Comparison of ENCODE assay signal across 32 mouse cellular contexts in the genomic region with DNA sequence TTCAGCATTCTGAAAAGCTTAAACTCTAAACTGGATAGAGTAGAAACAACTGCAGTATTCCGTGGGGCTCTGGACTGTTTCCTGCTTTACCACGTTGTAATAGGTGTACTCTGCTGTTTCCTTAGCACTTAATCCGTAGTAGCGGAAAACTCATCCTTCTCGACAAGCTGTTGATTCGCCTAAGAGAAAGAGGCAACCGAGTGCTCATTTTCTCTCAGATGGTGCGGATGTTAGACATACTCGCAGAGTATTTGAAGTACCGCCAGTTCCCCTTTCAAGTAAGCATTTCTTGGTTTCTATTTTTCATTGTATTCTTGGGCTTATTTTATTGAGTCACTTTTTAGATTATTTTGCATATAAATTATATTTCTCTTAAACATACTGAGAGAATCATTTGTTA. TPM values are rescaled to one million over a fixed set of nuclear protein-coding genes. Genes with fewer than 3 reads are reported as not detected.
DNase-seq lines count a peak whose midpoint lies in the region; ATAC-seq and TF ChIP-seq lines count a peak whose summit lies in the region.
"Had no signal": no experiment of that assay in that cellular context is flagged by ENCODE, and none has a peak within 500 bp of the region (broad histone marks: within the 10 kb centered on the region; RNA-seq: fewer than 3 reads in every experiment).

No protein-coding gene starts in this region.

- peaks cover 47% of the 10 kb centered on the region; the same call in 1 of the 2 replicates for H3K36me3 ChIP-seq in heart, embryonic 15.5 days
- H3K36me3 ChIP-seq in MEL (ENCODE audit: control insufficient read depth in 1 of 2, insufficient read depth in 2 of 2, low read length in 2 of 2) = peaks cover 33 to 49% of the 10 kb centered on the region in 2 experiments
- H3K36me3 ChIP-seq in intestine, postnatal 0 days (ENCODE audit: control insufficient read depth, insufficient read depth) = peaks cover 53% of the 10 kb centered on the region
- peaks cover 19% of the 10 kb centered on the region for H3K36me3 ChIP-seq in midbrain, embryonic 11.5 days (ENCODE audit: control insufficient read depth, insufficient read depth, low read length)

- WGBS in heart, embryonic 15.5 days = 75% methylated on average over 10 of the region's 10 CpGs
- WGBS in intestine, postnatal 0 days = 90% methylated on average over 10 of the region's 10 CpGs
- WGBS in midbrain, embryonic 11.5 days = 91% methylated on average over 10 of the region's 10 CpGs

- peak overlapping the region; percentile 40; the same call in 1 of the 2 replicates for H3K27ac ChIP-seq in heart, embryonic 15.5 days
- H3K27ac ChIP-seq in MEL (ENCODE audit: control insufficient read depth, low read depth, low read length) = peak overlapping the region; percentile 73
- H3K27ac ChIP-seq in intestine, postnatal 0 days (ENCODE audit: low read depth, low read length) = no peak overlapping the region
- H3K27ac ChIP-seq in midbrain, embryonic 11.5 days (ENCODE audit: low read depth, low read length) = no peak overlapping the region
- H3K27ac ChIP-seq: embryonic facial prominence, embryonic 12.5 days; gastrocnemius, adult 2 months; heart, embryonic 10.5 days; hindbrain, embryonic 14.5 days; limb, embryonic 10.5 days; limb, embryonic 15.5 days; liver, embryonic 13.5 days; midbrain, embryonic 13.5 days; neural tube, embryonic 15.5 days; stomach, embryonic 15.5 days had no signal

- DNase-seq in heart, postnatal 4 days = no peak
- peak; percentile 47 for DNase-seq in CD4-positive helper T cell, adult 2 months (ENCODE audit: low read depth, low spot score)
- peak; percentile 30 for DNase-seq in MEL (ENCODE audit: low read depth, low spot score)
- DNase-seq in midbrain, embryonic 11.5 days (ENCODE audit: low spot score, missing footprints) = no peak
- DNase-seq: B cell, adult 2 months; cerebellum, adult 11 months; cerebellum, adult 9-10 months; embryo, embryonic 11 days; gastrocnemius, adult 2 months; gastrocnemius, postnatal 36 days; kidney, adult 2 months; kidney, postnatal 36 days; layer of hippocampus, postnatal 36 days; liver, embryonic 13.5 days; lung, adult 18-20 months; lung, postnatal 4 days; retina, postnatal 1 day; right cerebral cortex, postnatal 14 days had no signal

- TF ChIP-seq RAD21 in MEL (IDR thresholded peaks at IDR 0.05; ENCODE audit: low read depth, low read length) = no peak

- peaks cover 13% of the 10 kb centered on the region for H3K79me2 ChIP-seq in MEL (ENCODE audit: control insufficient read depth, insufficient read depth, low read length, poor library complexity)

- no peak overlapping the region for H3K9ac ChIP-seq in heart, embryonic 15.5 days
- H3K9ac ChIP-seq in MEL (ENCODE audit: control insufficient read depth, low read depth, low read length, poor library complexity, severe bottlenecking) = no peak overlapping the region
- H3K9ac ChIP-seq in intestine, postnatal 0 days (ENCODE audit: low read depth, low read length) = no peak overlapping the region
- no peak overlapping the region for H3K9ac ChIP-seq in midbrain, embryonic 11.5 days (ENCODE audit: low read length)
- H3K9ac ChIP-seq: embryonic facial prominence, embryonic 12.5 days; hindbrain, embryonic 14.5 days; limb, embryonic 15.5 days; liver, embryonic 13.5 days; midbrain, embryonic 13.5 days; neural tube, embryonic 15.5 days; stomach, embryonic 15.5 days had no signal

- no peak overlapping the region for H3K4me3 ChIP-seq in heart, embryonic 15.5 days
- H3K4me3 ChIP-seq in MEL (ENCODE audit: control insufficient read depth in 1 of 2, insufficient read depth in 1 of 2, low read depth in 2 of 2, low read length in 2 of 2) = peak overlapping the region in 1 of 2 experiments; percentile 15; a peak in 1 of 4 replicates
- H3K4me3 ChIP-seq in intestine, postnatal 0 days (ENCODE audit: low read depth, low read length) = no peak overlapping the region
- H3K4me3 ChIP-seq in midbrain, embryonic 11.5 days (ENCODE audit: low read depth, low read length) = no peak overlapping the region
- H3K4me3 ChIP-seq: embryonic facial prominence, embryonic 12.5 days; gastrocnemius, adult 2 months; heart, embryonic 10.5 days; limb, embryonic 10.5 days; limb, embryonic 15.5 days; liver, embryonic 13.5 days; midbrain, embryonic 13.5 days; neural tube, embryonic 15.5 days; stomach, embryonic 15.5 days had no signal

- H3K4me1 ChIP-seq in heart, embryonic 15.5 days (replicated peaks) = peaks cover 2% of the 10 kb centered on the region; the same call in 1 of the 2 replicates
- peaks cover 11 to 12% of the 10 kb centered on the region in 2 experiments for H3K4me1 ChIP-seq in MEL (ENCODE audit: control insufficient read depth in 1 of 2, insufficient read depth in 2 of 2, low read length in 2 of 2)
- no peaks in the 10 kb centered on the region for H3K4me1 ChIP-seq in intestine, postnatal 0 days (replicated peaks; ENCODE audit: control insufficient read depth, insufficient read depth, low read length)
- H3K4me1 ChIP-seq in midbrain, embryonic 11.5 days (ENCODE audit: control insufficient read depth, insufficient read depth, low read length) = no peaks in the 10 kb centered on the region
- H3K4me1 ChIP-seq: embryonic facial prominence, embryonic 12.5 days; heart, embryonic 10.5 days; limb, embryonic 10.5 days; limb, embryonic 15.5 days; liver, embryonic 13.5 days; midbrain, embryonic 13.5 days; neural tube, embryonic 15.5 days; stomach, embryonic 15.5 days had no signal

- TF ChIP-seq POLR2A in MEL (IDR thresholded peaks at IDR 0.05; ENCODE audit: control insufficient read depth in 1 of 2, insufficient read depth in 1 of 2, low read depth in 1 of 2, low read length in 2 of 2, poor library complexity in 1 of 2) = no peak

- H3K9me3 ChIP-seq in heart, embryonic 15.5 days (replicated peaks) = no peaks in the 10 kb centered on the region
- no peaks in the 10 kb centered on the region for H3K9me3 ChIP-seq in MEL (replicated peaks; ENCODE audit: insufficient read depth, low read length)
- no peaks in the 10 kb centered on the region for H3K9me3 ChIP-seq in intestine, postnatal 0 days (ENCODE audit: control insufficient read depth)
- no peaks in the 10 kb centered on the region for H3K9me3 ChIP-seq in midbrain, embryonic 11.5 days (ENCODE audit: control insufficient read depth, low read length)
- H3K9me3 ChIP-seq: embryonic facial prominence, embryonic 12.5 days; heart, embryonic 10.5 days; limb, embryonic 10.5 days; limb, embryonic 15.5 days; liver, embryonic 13.5 days; megakaryocyte, embryonic 14.5 days; midbrain, embryonic 13.5 days; neural tube, embryonic 15.5 days; stomach, embryonic 15.5 days had no signal

- no peak for TF ChIP-seq EP300 in MEL (IDR thresholded peaks at IDR 0.05; ENCODE audit: low read depth in 1 of 2, low read length in 2 of 2)

- H3K4me2 ChIP-seq in heart, embryonic 15.5 days = no peak overlapping the region
- H3K4me2 ChIP-seq in intestine, postnatal 0 days (replicated peaks; ENCODE audit: low read depth) = no peak overlapping the region
- H3K4me2 ChIP-seq in midbrain, embryonic 11.5 days = no peak overlapping the region
- H3K4me2 ChIP-seq: embryonic facial prominence, embryonic 12.5 days; hindbrain, embryonic 14.5 days; limb, embryonic 15.5 days; liver, embryonic 13.5 days; midbrain, embryonic 13.5 days; neural tube, embryonic 15.5 days; stomach, embryonic 15.5 days had no signal

- H3K27me3 ChIP-seq in heart, embryonic 15.5 days = no peaks in the 10 kb centered on the region
- no peaks in the 10 kb centered on the region for H3K27me3 ChIP-seq in MEL (ENCODE audit: control insufficient read depth in 1 of 2, insufficient read depth in 2 of 2, low read length in 2 of 2)
- no peaks in the 10 kb centered on the region for H3K27me3 ChIP-seq in intestine, postnatal 0 days (replicated peaks; ENCODE audit: control insufficient read depth, insufficient read depth, low read length)
- H3K27me3 ChIP-seq in midbrain, embryonic 11.5 days (ENCODE audit: control insufficient read depth, insufficient read depth, low read length) = no peaks in the 10 kb centered on the region
- H3K27me3 ChIP-seq: embryonic facial prominence, embryonic 12.5 days; limb, embryonic 15.5 days; liver, embryonic 13.5 days; megakaryocyte, embryonic 14.5 days; midbrain, embryonic 13.5 days; neural tube, embryonic 15.5 days; stomach, embryonic 15.5 days had no signal

- ATAC-seq in heart, embryonic 15.5 days (replicated peaks; ENCODE audit: insufficient number of reproducible peaks, insufficient read depth, low FRiP score, low read depth) = no peak
- peak; percentile 55 for ATAC-seq in inflammation-experienced regulatory T-cells, adult 6 months
- ATAC-seq in intestine, postnatal 0 days = no peak
- ATAC-seq in midbrain, embryonic 11.5 days (ENCODE audit: low FRiP score) = no peak
- ATAC-seq: forebrain, embryonic 16.5 days; lung, postnatal 0 days; midbrain, embryonic 13.5 days had no signal

- no peak for TF ChIP-seq CTCF in MEL (IDR thresholded peaks at IDR 0.05 in 2 of 3, conservative IDR thresholded peaks at IDR 0.05 in 1 of 3; ENCODE audit: control insufficient read depth in 1 of 3, insufficient read depth in 1 of 3, low read depth in 2 of 3, low read length in 3 of 3, poor library complexity in 1 of 3, severe bottlenecking in 1 of 3)
- TF ChIP-seq CTCF in intestine, postnatal 0 days (IDR thresholded peaks at IDR 0.05; ENCODE audit: low read depth) = no peak

TF ChIP-seq in MEL, 35 proteins besides CTCF, POLR2A, EP300 and RAD21:
- TF ChIP-seq MAX (IDR thresholded peaks at IDR 0.05; ENCODE audit: low read length) (no peak), POLR2AphosphoS5 (IDR thresholded peaks at IDR 0.05; ENCODE audit: borderline replicate concordance, low read depth, low read length) (no peak), GATA1 (IDR thresholded peaks at IDR 0.05; ENCODE audit: low read depth, low read length) (no peak), BHLHE40 (IDR thresholded peaks at IDR 0.05; ENCODE audit: borderline replicate concordance, low read depth, low read length) (no peak), RCOR1 (IDR thresholded peaks at IDR 0.05; ENCODE audit: low read depth, low read length) (no peak), MEF2A (IDR thresholded peaks at IDR 0.05; ENCODE audit: extremely low read depth, insufficient replicate concordance, low read depth, low read length, poor library complexity, severe bottlenecking) (no peak), ETS1 (IDR thresholded peaks at IDR 0.05; ENCODE audit: low read depth, low read length) (no peak)

RNA-seq across cellular contexts. Expression of a gene that starts 38.2 kb away (rescaled TPM):
- 14.8 and 16.1 TPM in 2 replicates for polyA plus RNA-seq in heart, embryonic 15.5 days (2015; fragmentation: Nextera tagmentation; extraction: Ambion mirVana)
- 10 to 100 TPM; 28.0 TPM for total RNA-seq in heart, postnatal 4 days (2021)
- 31.1 and 32.5 TPM in 2 replicates for total RNA-seq in MEL (2012; rRNA removed)
- 100 to 1,000 TPM in 1 of 2 experiments, 10 to 100 TPM in 1; 48.8 to 164 TPM for polyA plus RNA-seq in MEL (2012; ENCODE audit: insufficient read depth in 1 of 2, insufficient read length in 2 of 2, low read depth in 1 of 2, low replicate concordance in 2 of 2, missing spikeins in 1 of 2)
- 10 to 100 TPM; 16.7 to 19.2 (median 18.8) TPM for polyA plus RNA-seq in inflammation-experienced regulatory T-cells, adult 6 months (2017; shearing (Covaris generic))
- 14.1 and 16.1 TPM in 2 replicates for polyA plus RNA-seq in intestine, postnatal 0 days (2015; fragmentation: Nextera tagmentation; extraction: Ambion mirVana)
- 46.9 TPM in 2 replicates for polyA plus RNA-seq in midbrain, embryonic 11.5 days (2014; fragmentation: Nextera tagmentation; extraction: Ambion mirVana)

Comparison
In these comparisons a context has a peak if more than half of its experiments do, and no peak if none do; other contexts are left out.
1. H3K27ac ChIP-seq: peak in heart, embryonic 15.5 days (single experiment) and MEL (single experiment); none in intestine, postnatal 0 days (single experiment) and midbrain, embryonic 11.5 days (single experiment).
2. DNase-seq: peak in CD4-positive helper T cell, adult 2 months (single experiment) and MEL (single experiment); none in heart, postnatal 4 days (single experiment) and midbrain, embryonic 11.5 days (single experiment).